Mouse (Mus musculus) ES-E14 (cell line): ENCODE results near the gene Sugp1.

Experiments used
- CHD2 ChIP-seq: IDR thresholded peaks from 2 replicates; pipeline ENCODE4 v1.6.1; 2014; ENCODE audit warnings: mild to moderate bottlenecking, low read depth, low read length, inconsistent platforms
- HCFC1 ChIP-seq: IDR thresholded peaks from 2 replicates; pipeline ENCODE4 v1.6.1; 2012; ENCODE audit warnings: low read length, inconsistent platforms, borderline replicate concordance; ENCODE audit not compliant: insufficient read depth
- MAFK ChIP-seq: IDR thresholded peaks from 2 replicates; pipeline ENCODE4 v1.6.1; 2014; ENCODE audit warnings: mild to moderate bottlenecking, low read depth, low read length, inconsistent platforms; ENCODE audit not compliant: insufficient read depth
- ZC3H11A ChIP-seq: IDR thresholded peaks from 2 replicates; pipeline ENCODE4 v1.6.1; 2012; ENCODE audit warnings: low read depth, mild to moderate bottlenecking, inconsistent platforms, low read length, borderline replicate concordance
- ZNF384 ChIP-seq: IDR thresholded peaks from 2 replicates; pipeline ENCODE4 v1.6.1; 2012; ENCODE audit warnings: low read depth, low read length, inconsistent platforms

DNA sequence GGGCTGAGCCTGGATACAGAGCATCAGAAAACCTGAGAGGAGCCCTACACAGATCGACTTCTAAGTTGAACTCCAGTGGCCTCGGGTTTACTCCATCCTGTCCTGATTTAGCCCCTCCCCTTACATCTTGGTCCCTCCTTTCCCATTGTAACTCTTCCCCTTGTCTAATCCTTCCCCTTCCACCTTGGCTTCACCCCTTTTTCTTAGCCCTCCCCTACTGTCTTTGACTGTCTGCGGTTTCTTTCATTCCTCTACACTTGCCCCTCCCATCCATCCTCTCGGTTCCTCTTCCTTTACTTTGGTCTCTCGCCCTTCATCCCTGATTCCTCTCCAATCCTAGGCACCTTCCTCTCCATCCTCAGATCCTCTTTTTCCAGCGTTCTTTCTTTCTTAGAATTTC, 71.9 kb downstream of the Sugp1 start:
- TF ChIP-seq MAFK (no peak), HCFC1 (no peak), ZC3H11A (no peak), ZNF384 (no peak), CHD2 (no peak)
